Mouse (Mus musculus): ENCODE measurements at regions not wholly inside any gene's neighbourhood (a gene's known extent, or its start where the extent isn't known, plus 50 kb on each side); places are given as distances from the start of the nearest gene placed in this dataset.
A peak's percentile ranks its signal among the peaks of the same experiment; 100 is the strongest.

DNA sequence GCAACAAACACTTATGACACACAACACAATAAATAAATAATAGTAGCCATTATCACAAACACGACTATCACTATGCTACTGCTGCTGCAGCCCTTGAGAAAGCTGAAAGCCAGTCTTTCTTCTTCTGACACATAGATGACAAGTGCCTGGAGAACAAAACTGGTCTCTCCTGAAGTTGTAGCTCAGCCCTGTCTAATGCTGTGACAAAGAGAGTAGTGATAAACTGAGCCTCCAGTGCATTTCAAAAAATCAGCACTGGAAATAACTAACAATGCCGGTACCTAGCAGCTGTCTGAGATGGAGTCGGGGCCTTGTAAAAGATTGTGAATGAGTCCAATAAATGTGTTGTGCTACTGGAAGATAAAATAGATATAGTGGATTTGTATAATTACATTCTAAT is 320.3 kb upstream of the Acvr2a start:
- 55% methylated on average over 3 of the region's 3 CpGs for WGBS
- no peak overlapping the region for H3K4me2 ChIP-seq (ENCODE audit: low read depth, low read length)
- H3K36me3 ChIP-seq (ENCODE audit: control insufficient read depth, insufficient read depth, low read length), result no peaks in the 10 kb centered on the region
- no peaks in the 10 kb centered on the region for H3K27me3 ChIP-seq (ENCODE audit: control insufficient read depth, insufficient read depth, low read length)
- no peak overlapping the region for H3K4me3 ChIP-seq (replicated peaks; ENCODE audit: low read length)
- H3K9ac ChIP-seq (ENCODE audit: low read length), result no peak overlapping the region
- no peak overlapping the region for H3K27ac ChIP-seq (ENCODE audit: low read length)
- no peak for ATAC-seq (ENCODE audit: insufficient read depth, low FRiP score)
- no peaks in the 10 kb centered on the region for H3K9me3 ChIP-seq (replicated peaks; ENCODE audit: control insufficient read depth, low read length)
- peaks cover 6% of the 10 kb centered on the region for H3K4me1 ChIP-seq (ENCODE audit: control insufficient read depth, insufficient read depth, low read length)

DNA sequence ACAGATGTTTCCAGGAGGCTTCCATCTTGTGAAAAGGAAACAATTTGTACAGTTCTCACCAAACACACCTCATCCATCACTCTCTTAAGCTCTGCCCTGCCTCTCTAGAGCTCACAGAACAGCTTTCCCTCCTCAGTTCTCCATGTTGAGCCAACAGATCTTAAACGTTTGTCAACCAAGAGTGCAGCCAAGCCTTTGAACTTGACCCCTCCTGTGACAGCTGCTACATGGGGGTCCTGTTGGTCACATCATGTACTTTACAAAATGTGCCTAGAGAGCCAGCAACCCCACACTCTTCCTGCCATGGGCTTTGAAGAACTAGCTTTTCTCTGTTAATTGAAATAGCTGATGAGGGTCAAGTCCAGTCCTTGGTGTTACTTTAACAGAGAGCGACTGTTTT is 319.8 kb upstream of the Acvr2a start:
- Histone ChIP-seq H3K4me3 (replicated peaks; ENCODE audit: low read length) (no peak overlapping the region), H3K27me3 (ENCODE audit: control insufficient read depth, insufficient read depth, low read length) (no peaks in the 10 kb centered on the region), H3K4me1 (ENCODE audit: control insufficient read depth, insufficient read depth, low read length) (peaks cover 6% of the 10 kb centered on the region), H3K9ac (ENCODE audit: low read length) (no peak overlapping the region), H3K36me3 (ENCODE audit: control insufficient read depth, insufficient read depth, low read length) (no peaks in the 10 kb centered on the region), H3K4me2 (ENCODE audit: low read depth, low read length) (no peak overlapping the region), H3K9me3 (replicated peaks; ENCODE audit: control insufficient read depth, low read length) (no peaks in the 10 kb centered on the region), H3K27ac (ENCODE audit: low read length) (no peak overlapping the region)
- 22% methylated on average over 2 of the region's 2 CpGs for WGBS
- peak; percentile 82 for ATAC-seq (ENCODE audit: insufficient read depth, low FRiP score)

DNA sequence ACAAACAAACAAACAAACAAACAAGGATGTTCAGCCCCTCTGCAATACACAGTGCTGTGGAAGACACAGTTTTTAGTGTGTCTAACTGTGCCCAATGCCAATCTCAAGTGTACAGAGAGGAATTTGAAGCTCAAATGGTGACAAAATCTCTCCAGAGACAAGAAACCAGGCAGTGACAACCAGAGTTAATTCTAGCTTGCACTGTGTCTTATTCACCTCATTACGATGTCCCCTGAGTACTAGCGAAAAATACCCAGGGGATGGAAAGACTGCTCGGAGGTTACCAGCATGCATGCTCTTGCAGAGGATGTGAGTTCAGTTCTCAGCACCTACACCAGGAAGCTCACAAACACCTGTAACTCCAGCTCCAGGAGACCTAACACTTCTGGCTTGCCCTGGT is 319.3 kb upstream of the Acvr2a start:
- no peak for ATAC-seq (ENCODE audit: insufficient read depth, low FRiP score)
- H3K36me3 ChIP-seq (ENCODE audit: control insufficient read depth, insufficient read depth, low read length), result no peaks in the 10 kb centered on the region
- 83% methylated on average over 3 of the region's 3 CpGs for WGBS
- H3K4me3 ChIP-seq (replicated peaks; ENCODE audit: low read length), result no peak overlapping the region
- peaks cover 6% of the 10 kb centered on the region for H3K4me1 ChIP-seq (ENCODE audit: control insufficient read depth, insufficient read depth, low read length)
- H3K27me3 ChIP-seq (ENCODE audit: control insufficient read depth, insufficient read depth, low read length), result no peaks in the 10 kb centered on the region
- H3K9me3 ChIP-seq (replicated peaks; ENCODE audit: control insufficient read depth, low read length), result no peaks in the 10 kb centered on the region
- H3K4me2 ChIP-seq (ENCODE audit: low read depth, low read length), result no peak overlapping the region
- no peak overlapping the region for H3K9ac ChIP-seq (ENCODE audit: low read length)
- H3K27ac ChIP-seq (ENCODE audit: low read length), result no peak overlapping the region

DNA sequence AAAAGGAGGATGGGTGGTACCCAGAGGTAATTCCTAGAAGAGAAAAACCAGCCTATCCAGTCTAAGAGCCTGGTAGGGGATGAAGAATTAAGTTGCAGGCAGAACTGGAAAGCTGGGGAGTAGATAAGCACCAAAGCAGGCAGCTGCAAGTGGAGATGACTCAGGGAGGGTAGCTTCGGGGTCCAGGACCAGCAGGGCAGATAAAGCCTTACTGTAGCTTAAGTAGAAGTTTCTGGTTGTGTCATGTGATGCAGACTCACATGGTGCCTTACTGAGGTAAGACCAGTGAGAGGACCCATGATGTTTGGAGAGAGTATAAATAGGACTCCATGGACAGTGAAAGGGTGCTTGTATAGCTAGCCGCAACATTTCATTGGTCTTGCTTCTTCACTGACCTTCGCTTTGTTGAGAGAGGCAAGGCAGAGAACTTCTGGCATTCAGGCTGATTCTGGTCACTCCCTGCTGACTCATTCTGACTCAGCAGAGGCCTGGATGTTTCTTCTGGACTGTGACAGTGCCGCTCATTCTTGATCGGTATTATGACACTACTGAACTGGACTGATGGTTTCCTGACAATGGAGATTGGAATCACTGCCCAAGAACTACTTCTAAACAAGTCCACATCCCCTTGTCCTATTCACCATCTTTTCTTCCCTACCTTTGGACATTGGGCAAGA is 315.7 kb upstream of the Acvr2a start:
- 91% methylated on average over 5 of the region's 5 CpGs for WGBS
- Histone ChIP-seq H3K9ac (ENCODE audit: low read length) (no peak overlapping the region), H3K4me1 (ENCODE audit: control insufficient read depth, insufficient read depth, low read length) (peaks cover 6% of the 10 kb centered on the region), H3K36me3 (ENCODE audit: control insufficient read depth, insufficient read depth, low read length) (no peaks in the 10 kb centered on the region), H3K27me3 (ENCODE audit: control insufficient read depth, insufficient read depth, low read length) (no peaks in the 10 kb centered on the region), H3K4me3 (replicated peaks; ENCODE audit: low read length) (no peak overlapping the region), H3K27ac (ENCODE audit: low read length) (no peak overlapping the region), H3K9me3 (replicated peaks; ENCODE audit: control insufficient read depth, low read length) (no peaks in the 10 kb centered on the region), H3K4me2 (ENCODE audit: low read depth, low read length) (no peak overlapping the region)
- no peak for ATAC-seq (ENCODE audit: insufficient read depth, low FRiP score)

DNA sequence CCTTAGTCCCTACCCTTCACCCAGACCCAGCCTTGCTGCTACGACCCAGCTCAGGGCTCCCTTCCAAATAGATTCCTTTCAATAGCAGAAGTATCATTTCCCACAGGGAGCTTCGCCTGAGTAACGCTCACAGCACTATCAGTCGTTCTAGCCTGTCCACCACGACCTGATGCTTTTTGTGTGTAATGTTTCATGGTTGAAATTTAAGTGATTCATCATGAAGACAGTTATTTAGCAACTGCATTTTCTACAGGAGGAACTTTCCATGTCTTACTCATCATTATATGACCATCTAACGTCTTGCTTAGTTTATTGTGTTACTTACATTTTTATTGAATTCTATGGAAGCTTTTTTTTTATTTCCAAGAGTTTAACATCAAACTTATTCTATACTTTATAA is 314.5 kb upstream of the Acvr2a start:
- H3K4me1 ChIP-seq (ENCODE audit: control insufficient read depth, insufficient read depth, low read length), result peaks cover 3% of the 10 kb centered on the region; the same call in 1 of the 2 replicates
- no peak overlapping the region for H3K27ac ChIP-seq (ENCODE audit: low read length)
- H3K36me3 ChIP-seq (ENCODE audit: control insufficient read depth, insufficient read depth, low read length), result no peaks in the 10 kb centered on the region
- H3K4me2 ChIP-seq (ENCODE audit: low read depth, low read length), result no peak overlapping the region
- H3K9me3 ChIP-seq (replicated peaks; ENCODE audit: control insufficient read depth, low read length), result no peaks in the 10 kb centered on the region
- WGBS, result 71% methylated on average over 6 of the region's 6 CpGs
- H3K9ac ChIP-seq (ENCODE audit: low read length), result no peak overlapping the region
- H3K4me3 ChIP-seq (replicated peaks; ENCODE audit: low read length), result no peak overlapping the region
- no peak for ATAC-seq (ENCODE audit: insufficient read depth, low FRiP score)
- H3K27me3 ChIP-seq (ENCODE audit: control insufficient read depth, insufficient read depth, low read length), result no peaks in the 10 kb centered on the region

DNA sequence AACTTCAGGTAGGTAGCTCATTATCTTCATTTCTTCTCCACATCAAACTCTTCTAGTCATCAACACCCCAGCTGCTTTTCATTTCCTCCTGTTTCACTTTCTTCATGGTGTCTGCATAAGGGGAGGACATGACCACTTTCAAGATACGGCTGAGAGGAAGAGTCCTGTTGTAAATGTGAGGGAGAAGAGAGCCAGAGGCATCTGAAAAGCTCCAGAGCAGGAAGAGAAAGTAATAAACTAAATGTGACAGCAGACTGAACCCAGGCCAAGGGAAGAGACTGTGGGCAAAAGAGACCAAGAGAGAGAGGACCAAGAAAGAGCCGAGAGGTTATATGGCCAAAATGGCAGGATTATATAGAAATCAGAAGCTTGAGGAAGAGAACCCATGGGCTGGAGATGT is 312.5 kb upstream of the Acvr2a start:
- WGBS, result 53% methylated on average over 2 of the region's 2 CpGs
- Histone ChIP-seq H3K4me3 (replicated peaks; ENCODE audit: low read length) (no peak overlapping the region), H3K9ac (ENCODE audit: low read length) (no peak overlapping the region), H3K27ac (ENCODE audit: low read length) (no peak overlapping the region), H3K36me3 (ENCODE audit: control insufficient read depth, insufficient read depth, low read length) (no peaks in the 10 kb centered on the region), H3K9me3 (replicated peaks; ENCODE audit: control insufficient read depth, low read length) (no peaks in the 10 kb centered on the region), H3K27me3 (ENCODE audit: control insufficient read depth, insufficient read depth, low read length) (no peaks in the 10 kb centered on the region), H3K4me2 (ENCODE audit: low read depth, low read length) (no peak overlapping the region), H3K4me1 (ENCODE audit: control insufficient read depth, insufficient read depth, low read length) (no peaks in the 10 kb centered on the region)
- no peak for ATAC-seq (ENCODE audit: insufficient read depth, low FRiP score)

DNA sequence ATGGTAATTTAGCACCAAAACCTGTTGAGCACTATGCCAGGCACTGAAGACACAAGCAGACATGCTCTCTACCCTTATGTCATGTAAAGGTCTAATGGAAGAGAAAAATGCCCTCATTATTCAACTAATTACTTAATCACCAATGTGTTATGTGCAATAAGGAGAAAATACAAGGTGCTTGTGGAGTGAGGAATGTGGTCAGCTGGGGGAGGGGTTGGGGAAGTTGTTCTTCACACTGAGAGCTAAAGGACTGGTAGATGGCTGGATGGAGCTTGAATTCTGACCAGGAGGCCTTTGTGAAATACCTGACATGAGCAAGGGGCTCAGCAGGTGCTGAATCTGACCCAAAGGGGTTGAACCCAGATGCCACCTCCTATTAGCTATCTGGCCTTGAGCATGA is 300.1 kb upstream of the Acvr2a start:
- no peak overlapping the region for H3K27ac ChIP-seq (ENCODE audit: low read length)
- H3K9ac ChIP-seq (ENCODE audit: low read length), result no peak overlapping the region
- H3K9me3 ChIP-seq (replicated peaks; ENCODE audit: control insufficient read depth, low read length), result no peaks in the 10 kb centered on the region
- no peak overlapping the region for H3K4me2 ChIP-seq (ENCODE audit: low read depth, low read length)
- no peaks in the 10 kb centered on the region for H3K4me1 ChIP-seq (ENCODE audit: control insufficient read depth, insufficient read depth, low read length)
- no peak overlapping the region for H3K4me3 ChIP-seq (replicated peaks; ENCODE audit: low read length)
- no peaks in the 10 kb centered on the region for H3K27me3 ChIP-seq (ENCODE audit: control insufficient read depth, insufficient read depth, low read length)
- no peak for ATAC-seq (ENCODE audit: insufficient read depth, low FRiP score)
- H3K36me3 ChIP-seq (ENCODE audit: control insufficient read depth, insufficient read depth, low read length), result no peaks in the 10 kb centered on the region

DNA sequence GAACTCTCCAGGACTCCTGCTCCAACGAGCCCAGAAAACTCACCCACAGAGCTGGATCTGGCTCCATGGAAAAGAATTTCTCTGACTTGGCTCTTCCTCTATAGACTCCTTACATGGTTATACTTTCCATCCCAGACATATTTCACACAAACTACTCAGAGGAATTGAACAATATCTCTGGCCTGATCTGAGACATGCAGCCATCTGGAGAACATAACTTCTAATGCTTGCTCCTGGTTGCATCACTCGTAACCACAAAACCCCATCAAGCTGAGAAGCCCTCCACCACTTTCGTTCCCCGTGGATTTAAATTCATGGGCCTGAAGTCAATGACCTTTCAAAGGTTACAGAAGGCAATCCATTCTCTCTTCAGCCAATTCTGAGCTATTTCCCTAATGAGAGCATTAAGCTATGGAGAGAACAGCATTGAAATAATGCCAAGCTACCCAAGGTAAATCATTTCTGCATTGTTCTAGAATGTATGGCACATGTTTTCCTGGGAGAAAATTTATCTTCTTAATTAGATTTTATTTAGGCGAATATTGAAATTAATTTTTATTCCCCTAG is 294.0 kb upstream of the Acvr2a start:
- H3K9ac ChIP-seq (ENCODE audit: low read length), result no peak overlapping the region
- peak; percentile 47 for ATAC-seq (ENCODE audit: insufficient read depth, low FRiP score)
- no peak overlapping the region for H3K4me2 ChIP-seq (ENCODE audit: low read depth, low read length)
- no peaks in the 10 kb centered on the region for H3K27me3 ChIP-seq (ENCODE audit: control insufficient read depth, insufficient read depth, low read length)
- no peak overlapping the region for H3K4me3 ChIP-seq (replicated peaks; ENCODE audit: low read length)
- no peaks in the 10 kb centered on the region for H3K9me3 ChIP-seq (replicated peaks; ENCODE audit: control insufficient read depth, low read length)
- H3K4me1 ChIP-seq (ENCODE audit: control insufficient read depth, insufficient read depth, low read length), result no peaks in the 10 kb centered on the region
- no peaks in the 10 kb centered on the region for H3K36me3 ChIP-seq (ENCODE audit: control insufficient read depth, insufficient read depth, low read length)
- WGBS, result 61% methylated on average over 5 of the region's 5 CpGs
- H3K27ac ChIP-seq (ENCODE audit: low read length), result no peak overlapping the region

DNA sequence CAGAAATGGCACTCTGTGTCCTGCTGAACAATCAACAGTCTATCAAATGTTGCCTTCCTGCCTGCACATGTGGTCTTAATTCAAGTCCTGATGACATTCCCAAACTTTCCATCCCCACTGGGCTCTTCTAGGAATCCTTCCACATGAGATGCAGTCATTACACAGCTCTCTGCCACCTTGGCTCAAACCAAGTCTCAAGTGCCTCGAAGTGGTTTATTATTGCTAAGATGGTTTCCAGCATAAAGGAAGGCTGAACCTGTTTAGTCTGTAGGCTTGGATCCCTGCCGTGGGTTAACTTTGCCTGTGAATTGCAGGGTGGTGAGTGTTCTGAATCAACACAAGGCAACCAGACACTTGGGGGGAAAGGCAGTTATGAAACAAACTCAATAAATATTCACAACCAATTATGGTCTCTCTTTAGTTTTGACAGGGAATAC is 293.4 kb upstream of the Acvr2a start:
- no peak overlapping the region for H3K27ac ChIP-seq (ENCODE audit: low read length)
- H3K27me3 ChIP-seq (ENCODE audit: control insufficient read depth, insufficient read depth, low read length), result no peaks in the 10 kb centered on the region
- H3K4me1 ChIP-seq (ENCODE audit: control insufficient read depth, insufficient read depth, low read length), result no peaks in the 10 kb centered on the region
- no peaks in the 10 kb centered on the region for H3K36me3 ChIP-seq (ENCODE audit: control insufficient read depth, insufficient read depth, low read length)
- 62% methylated on average over 2 of the region's 2 CpGs for WGBS
- no peak for ATAC-seq (ENCODE audit: insufficient read depth, low FRiP score)
- no peak overlapping the region for H3K4me2 ChIP-seq (ENCODE audit: low read depth, low read length)
- H3K9me3 ChIP-seq (replicated peaks; ENCODE audit: control insufficient read depth, low read length), result no peaks in the 10 kb centered on the region
- no peak overlapping the region for H3K4me3 ChIP-seq (replicated peaks; ENCODE audit: low read length)
- no peak overlapping the region for H3K9ac ChIP-seq (ENCODE audit: low read length)

Measured in stomach, embryonic 16.5 days (tissue).